Mouse (Mus musculus): ENCODE measurements around the gene Dcaf5. TPM values are rescaled to one million over a fixed set of nuclear protein-coding genes. Genes with fewer than 3 reads are reported as not detected.

The Dcaf5 gene
- polyA plus RNA-seq, 1 experiment from 2014 or later = 10.1 TPM

GRCm38 (mm10) chr12:80434961-80435691 is 1.3 kb downstream of the Dcaf5 start:
- Histone ChIP-seq H3K9ac (replicated peaks; ENCODE audit: low read length) (peak overlapping the region; percentile 92), H3K27me3 (ENCODE audit: control insufficient read depth, insufficient read depth, low read length) (no peaks in the 10 kb centered on the region), H3K4me3 (ENCODE audit: low read depth, low read length) (peak overlapping the region; percentile 67), H3K4me1 (ENCODE audit: control insufficient read depth, insufficient read depth, low read length) (no peaks in the 10 kb centered on the region), H3K9me3 (replicated peaks; ENCODE audit: control insufficient read depth, low read length) (no peaks in the 10 kb centered on the region), H3K4me2 (ENCODE audit: low read depth, low read length) (peak overlapping the region; percentile 65), H3K27ac (replicated peaks; ENCODE audit: low read depth, low read length) (peak overlapping the region; percentile 95), H3K36me3 (replicated peaks; ENCODE audit: control insufficient read depth, insufficient read depth, low read depth, low read length) (no peaks in the 10 kb centered on the region)
- ATAC-seq (replicated peaks; ENCODE audit: insufficient number of reproducible peaks, low FRiP score, low TSS enrichment, low read depth) (peak; percentile 72), DNase-seq (ENCODE audit: low spot score) (peak; percentile 76)
- under 1% methylated on average over 39 of the region's 64 CpGs for WGBS

GRCm38 (mm10) chr12:80434601-80434960 is 1.8 kb downstream of the Dcaf5 start:
- no peak for DNase-seq (ENCODE audit: low spot score)
- H3K4me1 ChIP-seq (ENCODE audit: control insufficient read depth, insufficient read depth, low read length) = no peaks in the 10 kb centered on the region
- no peaks in the 10 kb centered on the region for H3K36me3 ChIP-seq (replicated peaks; ENCODE audit: control insufficient read depth, insufficient read depth, low read depth, low read length)
- peak overlapping the region; percentile 67 for H3K4me3 ChIP-seq (ENCODE audit: low read depth, low read length)
- ATAC-seq (replicated peaks; ENCODE audit: insufficient number of reproducible peaks, low FRiP score, low TSS enrichment, low read depth) = no peak
- peak overlapping the region; percentile 65 for H3K4me2 ChIP-seq (ENCODE audit: low read depth, low read length)
- peak overlapping the region; percentile 95 for H3K27ac ChIP-seq (replicated peaks; ENCODE audit: low read depth, low read length)
- peak overlapping the region; percentile 92 for H3K9ac ChIP-seq (replicated peaks; ENCODE audit: low read length)
- H3K9me3 ChIP-seq (replicated peaks; ENCODE audit: control insufficient read depth, low read length) = no peaks in the 10 kb centered on the region
- no peaks in the 10 kb centered on the region for H3K27me3 ChIP-seq (ENCODE audit: control insufficient read depth, insufficient read depth, low read length)
- 7% methylated on average over 8 of the region's 10 CpGs for WGBS

GRCm38 (mm10) chr12:80433266-80433665 is 3.1 kb downstream of the Dcaf5 start:
- ATAC-seq (replicated peaks; ENCODE audit: insufficient number of reproducible peaks, low FRiP score, low TSS enrichment, low read depth) = no peak
- Histone ChIP-seq H3K4me1 (ENCODE audit: control insufficient read depth, insufficient read depth, low read length) (no peaks in the 10 kb centered on the region), H3K4me3 (ENCODE audit: low read depth, low read length) (no peak overlapping the region), H3K27ac (replicated peaks; ENCODE audit: low read depth, low read length) (no peak overlapping the region), H3K36me3 (replicated peaks; ENCODE audit: control insufficient read depth, insufficient read depth, low read depth, low read length) (no peaks in the 10 kb centered on the region), H3K27me3 (ENCODE audit: control insufficient read depth, insufficient read depth, low read length) (no peaks in the 10 kb centered on the region), H3K4me2 (ENCODE audit: low read depth, low read length) (no peak overlapping the region), H3K9ac (replicated peaks; ENCODE audit: low read length) (no peak overlapping the region), H3K9me3 (replicated peaks; ENCODE audit: control insufficient read depth, low read length) (no peaks in the 10 kb centered on the region)
- no peak for DNase-seq (ENCODE audit: low spot score)
- 61% methylated on average over 4 of the region's 4 CpGs for WGBS

GRCm38 (mm10) chr12:80427683-80428082 is 8.7 kb downstream of the Dcaf5 start:
- DNase-seq (ENCODE audit: low spot score) (no peak), ATAC-seq (replicated peaks; ENCODE audit: insufficient number of reproducible peaks, low FRiP score, low TSS enrichment, low read depth) (no peak)
- no peaks in the 10 kb centered on the region for H3K9me3 ChIP-seq (replicated peaks; ENCODE audit: control insufficient read depth, low read length)
- H3K27me3 ChIP-seq (ENCODE audit: control insufficient read depth, insufficient read depth, low read length) = no peaks in the 10 kb centered on the region
- H3K9ac ChIP-seq (replicated peaks; ENCODE audit: low read length) = no peak overlapping the region
- no peaks in the 10 kb centered on the region; the same call in 1 of the 2 replicates for H3K36me3 ChIP-seq (replicated peaks; ENCODE audit: control insufficient read depth, insufficient read depth, low read depth, low read length)
- H3K27ac ChIP-seq (replicated peaks; ENCODE audit: low read depth, low read length) = no peak overlapping the region
- no peak overlapping the region for H3K4me2 ChIP-seq (ENCODE audit: low read depth, low read length)
- no peaks in the 10 kb centered on the region for H3K4me1 ChIP-seq (ENCODE audit: control insufficient read depth, insufficient read depth, low read length)
- WGBS = 93% methylated on average over 3 of the region's 3 CpGs
- H3K4me3 ChIP-seq (ENCODE audit: low read depth, low read length) = no peak overlapping the region

- no peak for ATAC-seq (replicated peaks; ENCODE audit: insufficient number of reproducible peaks, low FRiP score, low TSS enrichment, low read depth)
- H3K27ac ChIP-seq (replicated peaks; ENCODE audit: low read depth, low read length) = no peak overlapping the region
- no peak overlapping the region for H3K4me2 ChIP-seq (ENCODE audit: low read depth, low read length)
- H3K4me3 ChIP-seq (ENCODE audit: low read depth, low read length) = no peak overlapping the region
- no peaks in the 10 kb centered on the region for H3K4me1 ChIP-seq (ENCODE audit: control insufficient read depth, insufficient read depth, low read length)
- H3K9ac ChIP-seq (replicated peaks; ENCODE audit: low read length) = no peak overlapping the region
- no peaks in the 10 kb centered on the region for H3K27me3 ChIP-seq (ENCODE audit: control insufficient read depth, insufficient read depth, low read length)
- no peaks in the 10 kb centered on the region for H3K9me3 ChIP-seq (replicated peaks; ENCODE audit: control insufficient read depth, low read length)
- WGBS = 90% methylated on average over 2 of the region's 2 CpGs
- H3K36me3 ChIP-seq (replicated peaks; ENCODE audit: control insufficient read depth, insufficient read depth, low read depth, low read length) = no peaks in the 10 kb centered on the region; the same call in none of the 2 replicates
- DNase-seq (ENCODE audit: low spot score) = no peak
Measured at GRCm38 (mm10) chr12:80415100-80415499, 21.3 kb downstream of the Dcaf5 start.

- no peaks in the 10 kb centered on the region for H3K9me3 ChIP-seq (replicated peaks; ENCODE audit: control insufficient read depth, low read length)
- H3K9ac ChIP-seq (replicated peaks; ENCODE audit: low read length) = no peak overlapping the region
- no peaks in the 10 kb centered on the region for H3K27me3 ChIP-seq (ENCODE audit: control insufficient read depth, insufficient read depth, low read length)
- no peak overlapping the region for H3K27ac ChIP-seq (replicated peaks; ENCODE audit: low read depth, low read length)
- H3K4me2 ChIP-seq (ENCODE audit: low read depth, low read length) = no peak overlapping the region
- 97% methylated on average over 8 of the region's 8 CpGs for WGBS
- H3K36me3 ChIP-seq (replicated peaks; ENCODE audit: control insufficient read depth, insufficient read depth, low read depth, low read length) = no peaks in the 10 kb centered on the region; the same call in none of the 2 replicates
- ATAC-seq (replicated peaks; ENCODE audit: insufficient number of reproducible peaks, low FRiP score, low TSS enrichment, low read depth) = no peak
- DNase-seq (ENCODE audit: low spot score) = no peak
- no peak overlapping the region for H3K4me3 ChIP-seq (ENCODE audit: low read depth, low read length)
- H3K4me1 ChIP-seq (ENCODE audit: control insufficient read depth, insufficient read depth, low read length) = no peaks in the 10 kb centered on the region
Measured at GRCm38 (mm10) chr12:80410855-80411254, 25.5 kb downstream of the Dcaf5 start.

GRCm38 (mm10) chr12:80407824-80408223 is 28.6 kb downstream of the Dcaf5 start:
- Histone ChIP-seq H3K27ac (replicated peaks; ENCODE audit: low read depth, low read length) (no peak overlapping the region), H3K4me3 (ENCODE audit: low read depth, low read length) (no peak overlapping the region), H3K9ac (replicated peaks; ENCODE audit: low read length) (no peak overlapping the region), H3K27me3 (ENCODE audit: control insufficient read depth, insufficient read depth, low read length) (no peaks in the 10 kb centered on the region), H3K4me1 (ENCODE audit: control insufficient read depth, insufficient read depth, low read length) (no peaks in the 10 kb centered on the region), H3K9me3 (replicated peaks; ENCODE audit: control insufficient read depth, low read length) (no peaks in the 10 kb centered on the region), H3K4me2 (ENCODE audit: low read depth, low read length) (no peak overlapping the region), H3K36me3 (replicated peaks; ENCODE audit: control insufficient read depth, insufficient read depth, low read depth, low read length) (no peaks in the 10 kb centered on the region; the same call in 1 of the 2 replicates)
- WGBS = 59% methylated on average over 3 of the region's 3 CpGs
- peak; percentile 62 for DNase-seq (ENCODE audit: low spot score)
- ATAC-seq (replicated peaks; ENCODE audit: insufficient number of reproducible peaks, low FRiP score, low TSS enrichment, low read depth) = no peak

- Histone ChIP-seq H3K4me1 (ENCODE audit: control insufficient read depth, insufficient read depth, low read length) (no peaks in the 10 kb centered on the region), H3K9ac (replicated peaks; ENCODE audit: low read length) (no peak overlapping the region), H3K4me3 (ENCODE audit: low read depth, low read length) (no peak overlapping the region), H3K27me3 (ENCODE audit: control insufficient read depth, insufficient read depth, low read length) (no peaks in the 10 kb centered on the region), H3K27ac (replicated peaks; ENCODE audit: low read depth, low read length) (no peak overlapping the region), H3K9me3 (replicated peaks; ENCODE audit: control insufficient read depth, low read length) (no peaks in the 10 kb centered on the region), H3K4me2 (ENCODE audit: low read depth, low read length) (no peak overlapping the region), H3K36me3 (replicated peaks; ENCODE audit: control insufficient read depth, insufficient read depth, low read depth, low read length) (no peaks in the 10 kb centered on the region; the same call in 1 of the 2 replicates)
- ATAC-seq (replicated peaks; ENCODE audit: insufficient number of reproducible peaks, low FRiP score, low TSS enrichment, low read depth) (no peak), DNase-seq (ENCODE audit: low spot score) (peak; percentile 67)
- WGBS = 38% methylated on average over 3 of the region's 3 CpGs
Measured at GRCm38 (mm10) chr12:80406650-80407049, 29.8 kb downstream of the Dcaf5 start.

Measured in embryonic facial prominence, embryonic 11.5 days (tissue).